Mouse (Mus musculus) midbrain, embryonic 11.5 days (tissue): ENCODE data around the gene Scrt2. TPM values are rescaled to one million over a fixed set of nuclear protein-coding genes. Genes with fewer than 3 reads are reported as not detected.
A peak's percentile ranks its signal among the peaks of the same experiment; 100 is the strongest.

ENCODE experiments used
- ATAC-seq: fragments of 200-750 bp; cut with Nextera tagmentation; 2 replicates; pipeline ENCODE4 v1.8.0; 2017; ENCODE audit warnings: moderate TSS enrichment, moderate library complexity; ENCODE audit not compliant: low FRiP score
- DNase-seq: peaks from one replicate; pipeline ENCODE4 v3.0.0; 2015; ENCODE audit warnings: low spot score; ENCODE audit errors: missing footprints
- H3K27ac ChIP-seq: fragments of 300-500 bp; sonication (generic); 2 replicates; pipeline ENCODE4 v1.5.1; 2014; ENCODE audit warnings: low read depth, low read length
- H3K27me3 ChIP-seq: fragments of 300-500 bp; sonication (generic); 2 replicates; pipeline ENCODE4 v1.6.1; 2014; ENCODE audit warnings: mild to moderate bottlenecking, low read length, moderate library complexity, mixed read lengths; ENCODE audit not compliant: control insufficient read depth, insufficient read depth
- H3K36me3 ChIP-seq: fragments of 300-500 bp; sonication (generic); 2 replicates; pipeline ENCODE4 v1.6.1; 2014; ENCODE audit warnings: mild to moderate bottlenecking, low read length, moderate library complexity, mixed read lengths; ENCODE audit not compliant: control insufficient read depth, insufficient read depth
- H3K4me1 ChIP-seq: fragments of 300-500 bp; sonication (generic); 2 replicates; pipeline ENCODE4 v1.6.1; 2014; ENCODE audit warnings: low read length; ENCODE audit not compliant: control insufficient read depth, insufficient read depth
- H3K4me2 ChIP-seq: fragments of 300-500 bp; sonication (generic); 2 replicates; pipeline ENCODE4 v1.6.1; 2014; ENCODE audit warnings: mild to moderate bottlenecking, moderate library complexity
- H3K4me3 ChIP-seq: fragments of 300-500 bp; sonication (generic); 2 replicates; pipeline ENCODE4 v1.5.1; 2014; ENCODE audit warnings: low read depth, low read length
- H3K9ac ChIP-seq: fragments of 300-500 bp; sonication (generic); 2 replicates; pipeline ENCODE4 v1.6.1; 2014; ENCODE audit warnings: low read length
- H3K9me3 ChIP-seq: fragments of 300-500 bp; sonication (generic); 2 replicates; pipeline ENCODE4 v1.6.1; 2016; ENCODE audit warnings: low read length; ENCODE audit not compliant: control insufficient read depth
- WGBS: fragments of 180-500 bp; shearing (Covaris S2); extraction: QIAGEN DNeasy Blood & Tissue Kit; methylation state at CpG from one replicate; pipeline ENCODE4 v1.1.7; 2014; 5-methylcytosine and 5-hydroxymethylcytosine counted together
- polyA plus RNA-seq: library from polyadenylated mRNA; unstranded; fragments of >200 nt; fragmentation: Nextera tagmentation; extraction: Ambion mirVana; gene quantifications from 2 replicates; pipeline ENCODE4 v1.2.1, GENCODE M21; 2014

Scrt2 gene
- polyA plus RNA-seq, 1 experiment from 2014 or later: 11.0 TPM

DNA sequence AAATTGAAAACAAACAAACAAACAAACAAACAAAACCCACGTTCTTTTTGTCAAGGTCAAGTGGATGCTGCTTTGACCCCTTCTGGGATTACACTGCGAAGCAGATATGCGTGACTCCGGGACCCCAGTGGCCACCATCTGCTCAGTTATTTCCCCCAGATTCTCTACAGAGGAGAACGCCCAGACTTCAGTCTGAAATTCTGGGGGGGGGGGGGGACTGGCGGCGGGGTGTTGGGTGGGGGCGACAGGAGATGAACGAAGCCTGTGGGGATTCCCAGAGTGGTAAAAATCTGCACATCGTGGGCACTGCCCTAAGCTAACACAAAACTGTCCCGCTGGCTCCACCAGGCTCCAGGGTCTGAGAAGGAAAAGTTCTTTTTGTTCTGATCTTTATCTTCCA is 61.2 kb downstream of the Scrt2 start:
- peaks cover 54% of the 10 kb centered on the region for H3K27me3 ChIP-seq
- 5% methylated on average over 10 of the region's 11 CpGs for WGBS
- peaks cover 16% of the 10 kb centered on the region for H3K4me1 ChIP-seq
- H3K9ac ChIP-seq: no peak overlapping the region
- peak overlapping the region; percentile 68; the same call in 1 of the 2 replicates for H3K4me2 ChIP-seq
- no peak for DNase-seq
- peak; percentile 29; the same call in 1 of the 2 replicates for ATAC-seq
- H3K36me3 ChIP-seq: no peaks in the 10 kb centered on the region
- H3K27ac ChIP-seq: no peak overlapping the region
- H3K9me3 ChIP-seq: no peaks in the 10 kb centered on the region
- no peak overlapping the region; the same call in 1 of the 2 replicates for H3K4me3 ChIP-seq

DNA sequence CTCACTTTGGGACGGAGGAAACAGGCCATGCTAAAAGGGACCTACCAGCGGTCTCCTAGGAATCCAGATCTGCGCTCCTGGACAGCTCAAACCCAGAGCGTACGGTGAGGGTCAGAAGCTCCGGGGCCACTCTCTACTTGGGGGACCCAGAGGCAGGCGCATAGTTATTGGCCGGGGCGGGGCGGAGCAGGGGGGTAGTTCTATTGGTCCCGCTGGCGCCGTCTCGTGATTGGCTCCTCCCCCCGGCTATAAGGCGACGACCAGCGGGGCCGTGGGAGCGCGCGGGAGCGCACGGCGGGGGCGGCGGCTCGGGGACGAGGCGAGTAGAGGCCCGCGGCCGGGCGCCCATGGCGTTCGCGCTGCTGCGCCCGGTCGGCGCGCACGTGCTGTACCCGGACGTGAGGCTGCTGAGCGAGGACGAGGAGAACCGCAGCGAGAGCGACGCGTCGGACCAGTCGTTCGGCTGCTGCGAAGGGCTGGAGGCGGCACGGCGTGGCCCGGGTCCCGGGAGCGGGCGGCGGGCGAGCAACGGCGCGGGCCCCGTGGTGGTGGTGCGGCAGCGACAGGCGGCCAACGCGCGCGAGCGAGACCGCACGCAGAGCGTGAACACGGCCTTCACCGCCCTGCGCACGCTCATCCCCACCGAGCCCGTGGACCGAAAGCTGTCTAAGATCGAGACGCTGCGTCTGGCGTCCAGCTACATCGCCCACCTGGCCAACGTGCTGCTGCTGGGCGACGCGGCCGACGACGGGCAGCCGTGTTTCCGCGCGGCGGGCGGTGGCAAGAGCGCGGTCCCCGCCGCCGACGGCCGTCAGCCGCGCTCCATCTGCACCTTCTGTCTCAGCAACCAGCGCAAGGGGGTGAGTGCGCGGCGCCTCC is 62.2 kb downstream of the Scrt2 start, which contains the start of gene Tcf15:
Gene Tcf15, plus strand, starts transcription at position 283 of the 879 bp plus-strand sequence.
- WGBS: under 1% methylated on average over 114 of the region's 118 CpGs
- H3K9me3 ChIP-seq: no peaks in the 10 kb centered on the region
- H3K4me2 ChIP-seq: peak within 1 kb of the TSS; percentile 68
- H3K4me1 ChIP-seq: peaks cover 16% of the 10 kb centered on the region
- H3K9ac ChIP-seq: peak within 1 kb of the TSS; percentile 40
- no peak within 1 kb of the TSS for H3K27ac ChIP-seq
- H3K27me3 ChIP-seq: peaks cover 54% of the 10 kb centered on the region
- H3K4me3 ChIP-seq: peak within 1 kb of the TSS; percentile 41
- DNase-seq (peak; percentile 96), ATAC-seq (peak; percentile 73)
- H3K36me3 ChIP-seq: no peaks in the 10 kb centered on the region

- H3K27ac ChIP-seq: no peak overlapping the region
- H3K4me2 ChIP-seq: peak overlapping the region; percentile 68
- H3K4me1 ChIP-seq: peaks cover 16% of the 10 kb centered on the region
- H3K9ac ChIP-seq: no peak overlapping the region
- WGBS: 20% methylated on average over 9 of the region's 9 CpGs
- DNase-seq (peak; percentile 90), ATAC-seq (no peak)
- no peaks in the 10 kb centered on the region for H3K9me3 ChIP-seq
- peak overlapping the region; percentile 41 for H3K4me3 ChIP-seq
- H3K36me3 ChIP-seq: no peaks in the 10 kb centered on the region
- peaks cover 54% of the 10 kb centered on the region for H3K27me3 ChIP-seq
Observed at GRCm38 (mm10) chr2:152144158-152144450, 62.8 kb downstream of the Scrt2 start.

DNA sequence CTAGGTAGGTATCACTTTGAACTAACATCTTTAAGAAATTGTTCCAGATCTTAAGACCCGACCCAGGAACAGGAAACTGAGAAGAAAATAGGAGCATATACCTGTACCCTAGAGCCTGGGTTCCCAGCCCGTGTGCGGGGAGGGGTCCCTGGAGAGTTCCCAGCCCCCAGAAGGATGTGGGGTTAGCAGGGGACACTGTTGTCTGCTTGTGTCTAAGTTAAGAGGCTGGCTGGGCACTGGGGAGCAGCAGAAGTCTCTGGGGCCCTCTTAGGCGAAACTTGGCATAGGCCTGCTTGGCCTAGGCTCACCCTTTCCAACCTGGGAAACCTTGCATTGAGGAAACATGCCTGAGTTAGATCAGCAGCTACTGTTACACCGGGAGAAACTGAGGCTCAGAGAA is 63.2 kb downstream of the Scrt2 start:
- Histone ChIP-seq H3K4me1 (peaks cover 16% of the 10 kb centered on the region), H3K27me3 (peaks cover 54% of the 10 kb centered on the region), H3K9ac (no peak overlapping the region), H3K4me3 (no peak overlapping the region), H3K27ac (no peak overlapping the region), H3K4me2 (no peak overlapping the region), H3K36me3 (no peaks in the 10 kb centered on the region), H3K9me3 (no peaks in the 10 kb centered on the region)
- no peak for ATAC-seq
- DNase-seq: no peak
- 67% methylated on average over 5 of the region's 5 CpGs for WGBS

Other genes starting within 250 kb of the Scrt2 start
- gene Rspo4, start 238.6 kb upstream of the Scrt2 start, polyA plus RNA-seq: 0.15 and 0.16 TPM in 2 replicates
- 0.12 and 0.37 TPM in 2 replicates for gene Angpt4, start 170.3 kb upstream of the Scrt2 start, polyA plus RNA-seq
- 85.9 and 96.4 TPM in 2 replicates for gene Fam110a, start 101.3 kb upstream of the Scrt2 start, polyA plus RNA-seq
- 0.64 and 0.88 TPM in 2 replicates for gene Slc52a3, start 85.0 kb upstream of the Scrt2 start, polyA plus RNA-seq
- 14.2 and 14.6 TPM in 2 replicates for gene Srxn1, start 24.0 kb downstream of the Scrt2 start, polyA plus RNA-seq
- gene Tcf15, start 62.0 kb downstream of the Scrt2 start, polyA plus RNA-seq: 2.8 and 3.2 TPM in 2 replicates
- 60.1 and 63.8 TPM in 2 replicates for gene Csnk2a1, start 145.3 kb downstream of the Scrt2 start, polyA plus RNA-seq
- gene Tbc1d20, start 212.3 kb downstream of the Scrt2 start, polyA plus RNA-seq: 24.2 and 25.0 TPM in 2 replicates